Mouse (Mus musculus): ENCODE measurements around the gene Aftph.
A peak's percentile ranks its signal among the peaks of the same experiment; 100 is the strongest.
"Not testable (repeated sequence)": the region's sequence is repeated elsewhere in the genome, so short reads cannot be mapped to it uniquely, and the experiment has no call there.

Aftph gene

GRCm38 (mm10) chr11:20741201-20742100, at the start of gene Aftph:
Gene Aftph, minus strand, starts transcription at chr11:20741589.
- DNase-seq: peak; percentile 97

DNA sequence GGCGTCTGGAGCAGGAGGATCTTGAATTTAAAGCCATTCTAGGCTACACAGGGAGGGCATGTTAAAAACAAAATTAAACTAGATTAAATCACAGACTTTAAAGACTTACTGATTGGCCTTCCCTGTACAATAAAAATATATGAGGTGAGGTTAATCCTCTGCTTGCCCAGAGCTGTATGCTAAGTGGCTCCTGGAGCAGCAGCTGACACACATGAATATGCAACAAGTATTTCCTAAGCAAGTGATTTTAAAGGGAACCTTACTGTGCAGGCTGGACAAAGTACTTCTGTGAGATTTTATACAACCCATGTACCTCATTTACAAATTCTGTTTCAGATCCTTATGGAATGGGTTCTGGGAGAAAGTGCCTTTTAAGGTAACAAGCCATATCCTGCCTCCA, 47.6 kb upstream of the Aftph start:
- no peak for DNase-seq

GRCm38 (mm10) chr11:20788070-20788469, 46.7 kb upstream of the Aftph start:
- no peak for DNase-seq

DNA sequence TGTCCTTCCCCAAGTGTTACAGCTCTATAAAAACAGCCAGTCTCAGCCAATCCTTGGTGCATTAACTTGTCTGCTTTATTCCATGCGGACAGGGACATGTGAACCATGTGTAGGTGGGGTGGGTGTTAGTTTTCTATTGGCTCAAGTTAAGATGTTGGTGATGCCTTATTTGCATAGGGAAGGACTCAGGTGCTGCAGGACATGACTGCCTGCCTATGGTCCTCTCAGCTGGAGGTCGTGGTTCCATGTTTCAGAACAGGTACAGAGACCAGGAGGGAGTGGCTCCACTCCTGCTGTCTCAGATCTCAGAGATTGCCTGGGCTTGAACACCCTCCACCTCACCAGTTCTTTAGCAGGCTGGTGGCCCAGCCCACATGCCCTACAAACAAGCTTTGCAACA, 44.8 kb upstream of the Aftph start:
- no peak for DNase-seq

- DNase-seq: no peak
Measured at GRCm38 (mm10) chr11:20785186-20785585, 43.8 kb upstream of the Aftph start.

- DNase-seq: no peak
Measured at GRCm38 (mm10) chr11:20784776-20785175, 43.4 kb upstream of the Aftph start.

- DNase-seq: no peak
Measured at GRCm38 (mm10) chr11:20783467-20783866, 42.1 kb upstream of the Aftph start.

GRCm38 (mm10) chr11:20782620-20783019, 41.2 kb upstream of the Aftph start:
- no peak for DNase-seq

GRCm38 (mm10) chr11:20780312-20780711, 38.9 kb upstream of the Aftph start:
- DNase-seq: no peak

GRCm38 (mm10) chr11:20778861-20779563, 37.6 kb upstream of the Aftph start:
- DNase-seq: no peak

GRCm38 (mm10) chr11:20778298-20778697, 36.9 kb upstream of the Aftph start:
- DNase-seq: no peak

GRCm38 (mm10) chr11:20776668-20777067, 35.3 kb upstream of the Aftph start:
- no peak for DNase-seq

- DNase-seq: no peak
Measured at GRCm38 (mm10) chr11:20772642-20773041, 31.3 kb upstream of the Aftph start.

GRCm38 (mm10) chr11:20771827-20772226, 30.4 kb upstream of the Aftph start:
- DNase-seq: not testable (repeated sequence)

DNA sequence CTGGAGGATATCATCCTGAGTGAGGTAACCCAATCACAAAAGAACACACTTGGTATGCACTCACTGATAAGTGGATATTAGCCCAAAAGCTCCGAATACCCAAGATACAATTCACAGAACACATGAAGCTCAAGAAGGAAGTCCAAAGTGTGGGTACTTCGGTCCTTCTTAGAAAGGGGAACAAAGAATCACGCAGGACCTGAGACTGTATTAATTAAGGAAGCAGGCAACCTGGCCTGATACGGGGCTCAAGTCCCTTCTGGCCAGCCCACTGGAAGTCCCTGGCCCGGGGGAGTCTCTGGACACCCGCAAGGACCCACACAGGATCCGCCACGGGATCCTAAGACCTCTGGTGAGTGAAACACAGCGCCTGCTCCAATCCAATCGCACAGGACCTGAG, 20.6 kb upstream of the Aftph start:
- not testable (repeated sequence) for DNase-seq

- DNase-seq: no peak
Measured at GRCm38 (mm10) chr11:20750573-20750972, 9.2 kb upstream of the Aftph start.

- no peak for DNase-seq
Measured at GRCm38 (mm10) chr11:20743353-20743752, 2.0 kb upstream of the Aftph start.

GRCm38 (mm10) chr11:20742361-20742897, 1.0 kb upstream of the Aftph start:
- peak; percentile 26 for DNase-seq

DNA sequence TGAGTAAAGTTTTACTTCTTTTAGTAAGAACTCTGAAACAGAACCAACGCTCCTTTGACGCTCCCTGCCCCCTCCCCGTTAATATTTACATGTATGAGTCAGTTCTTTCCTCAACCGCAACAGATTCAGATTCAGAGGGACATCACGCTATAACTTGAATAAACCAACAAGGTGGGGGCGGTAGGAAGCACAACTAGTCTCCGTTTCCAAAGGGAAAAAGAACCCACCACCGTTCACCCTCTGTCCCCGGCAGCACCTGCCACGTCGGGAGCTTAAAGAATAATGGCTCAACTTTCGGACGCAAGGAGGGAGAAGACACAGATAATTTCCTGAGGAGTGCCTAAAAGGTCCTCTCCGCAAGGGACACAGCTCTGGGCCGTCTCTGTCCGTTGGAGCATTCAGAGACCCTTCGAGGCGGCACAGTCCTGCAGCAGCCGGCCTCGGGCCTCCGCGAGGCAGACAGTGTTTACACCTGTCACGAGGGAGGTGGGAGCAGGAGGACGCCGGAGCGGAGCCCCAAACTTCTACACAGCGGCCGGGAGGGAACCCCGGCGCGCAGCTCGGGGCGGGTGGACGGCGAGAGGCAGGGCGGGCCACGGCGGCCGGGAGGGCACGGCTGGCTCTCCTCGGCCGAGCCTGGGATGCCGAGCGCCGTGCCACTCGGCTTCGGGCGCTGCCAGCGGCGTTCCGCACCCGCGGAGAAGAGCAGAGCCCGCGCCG, 748 bp downstream of the Aftph start:
- no peak for DNase-seq

- DNase-seq: no peak
Measured at GRCm38 (mm10) chr11:20734066-20734465, 7.3 kb downstream of the Aftph start.

DNA sequence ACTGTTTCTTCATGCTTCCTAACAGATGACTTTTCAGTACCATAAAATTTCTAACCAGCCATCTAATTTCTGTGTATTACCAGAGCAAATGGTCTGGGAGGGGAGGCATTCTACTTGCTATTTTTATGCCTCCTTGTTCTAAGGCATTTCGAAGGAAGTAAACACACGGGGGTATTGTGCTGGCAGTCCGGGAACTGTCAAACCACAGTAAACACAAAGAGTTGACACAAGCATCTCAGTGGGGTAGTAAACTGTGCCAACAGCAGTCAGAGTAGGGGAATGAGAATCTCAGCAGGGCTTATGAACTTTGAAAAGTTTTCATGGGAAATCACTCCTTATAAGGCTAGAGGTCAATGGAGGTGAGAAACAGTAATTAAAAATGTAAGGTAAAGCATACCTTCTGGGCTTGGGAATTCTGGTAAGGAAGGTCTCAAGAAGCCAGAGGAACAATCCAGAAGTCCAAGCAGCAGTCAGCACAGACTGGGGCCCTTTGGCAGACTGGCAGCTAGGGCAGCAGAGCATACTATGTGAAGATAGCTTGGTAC, 7.8 kb downstream of the Aftph start:
- no peak for DNase-seq

- no peak for DNase-seq
Measured at GRCm38 (mm10) chr11:20729403-20729802, 12.0 kb downstream of the Aftph start.

- DNase-seq: no peak
Measured at GRCm38 (mm10) chr11:20728044-20728443, 13.3 kb downstream of the Aftph start.

Data from right cerebral cortex, postnatal 25 days (tissue).